ENCODE assay signal across 9 mouse cellular contexts in the genomic region with DNA sequence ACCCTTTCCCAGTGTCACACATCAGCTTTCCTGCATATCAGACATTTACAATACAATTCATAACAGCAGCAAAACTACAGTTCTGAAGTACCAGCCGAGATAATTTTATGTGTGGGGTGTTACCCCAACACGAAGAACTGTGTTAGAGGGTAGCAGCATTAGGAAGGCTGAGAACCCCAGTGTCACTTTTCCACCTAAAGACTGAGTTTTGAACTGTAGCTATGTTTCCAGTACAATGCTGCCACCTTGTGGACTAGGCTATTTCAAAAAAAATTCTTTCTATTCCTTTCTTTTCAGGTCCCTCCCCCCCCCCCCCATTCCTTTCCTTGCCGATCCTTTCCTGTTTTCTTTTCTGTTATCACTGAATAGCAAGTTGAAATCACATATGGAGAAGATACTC. TPM values are rescaled to one million over a fixed set of nuclear protein-coding genes. Genes with fewer than 3 reads are reported as not detected.
DNase-seq lines count a peak whose midpoint lies in the region; ATAC-seq and TF ChIP-seq lines count a peak whose summit lies in the region.
"Had no signal": no experiment of that assay in that cellular context is flagged by ENCODE, and none has a peak within 500 bp of the region (broad histone marks: within the 10 kb centered on the region; RNA-seq: fewer than 3 reads in every experiment).

No protein-coding gene starts in this region.

- no peak overlapping the region for H3K4me3 ChIP-seq in heart, postnatal 0 days (ENCODE audit: low read depth, low read length)
- no peak overlapping the region for H3K4me3 ChIP-seq in thymus, adult 2 months (ENCODE audit: control insufficient read depth, insufficient read depth, low read length)
- H3K4me3 ChIP-seq: embryonic facial prominence, embryonic 13.5 days had no signal

- peak; percentile 49 for TF ChIP-seq CTCF in heart, postnatal 0 days (IDR thresholded peaks at IDR 0.05; ENCODE audit: low read depth)
- TF ChIP-seq CTCF in thymus, adult 2 months (IDR thresholded peaks at IDR 0.05; ENCODE audit: borderline replicate concordance, control insufficient read depth, extremely low read depth, insufficient read depth, low read length, poor library complexity): no peak

- no peak overlapping the region for H3K4me2 ChIP-seq in heart, postnatal 0 days (ENCODE audit: low read depth, low read length)
- H3K4me2 ChIP-seq: embryonic facial prominence, embryonic 13.5 days had no signal

- H3K36me3 ChIP-seq in heart, postnatal 0 days (replicated peaks; ENCODE audit: control insufficient read depth, insufficient read depth, low read length): no peaks in the 10 kb centered on the region
- H3K36me3 ChIP-seq in thymus, adult 2 months (ENCODE audit: control insufficient read depth, insufficient read depth, low read length): no peaks in the 10 kb centered on the region
- H3K36me3 ChIP-seq: embryonic facial prominence, embryonic 13.5 days had no signal

- DNase-seq in heart, postnatal 0 days (ENCODE audit: low spot score): peak; percentile 65
- no peak for DNase-seq in heart, adult 11 months
- DNase-seq in thymus, adult 2 months: peak; percentile 7
- no peak for DNase-seq in thymus, postnatal 36 days
- peak; percentile 47 for DNase-seq in c-Kit-negative CD71-positive TER-119-positive erythroid progenitor cells, embryonic 14.5 days (ENCODE audit: low read depth, low spot score)
- peak; percentile 39 for DNase-seq in kidney, postnatal 10 days
- DNase-seq in naive thymus-derived CD4-positive, alpha-beta T cell, adult 2 months (ENCODE audit: low read depth): peak; percentile 68
- DNase-seq in right cerebral cortex, postnatal 14 days: no peak

- TF ChIP-seq EP300 in heart, postnatal 0 days (IDR thresholded peaks at IDR 0.05; ENCODE audit: low read depth): no peak

- no peak for TF ChIP-seq POLR2A in thymus, adult 2 months (IDR thresholded peaks at IDR 0.05; ENCODE audit: control insufficient read depth, extremely low read depth, insufficient read depth, low read length, poor library complexity)

- WGBS in heart, postnatal 0 days: 14% methylated on average over 3 of the region's 3 CpGs
- WGBS in thymus, adult 2 months: 6% methylated on average over 3 of the region's 3 CpGs

- H3K27ac ChIP-seq in heart, postnatal 0 days (ENCODE audit: low read depth): no peak overlapping the region
- no peak overlapping the region for H3K27ac ChIP-seq in thymus, adult 2 months (ENCODE audit: control insufficient read depth, insufficient read depth, low read length)
- H3K27ac ChIP-seq: embryonic facial prominence, embryonic 13.5 days had no signal

- H3K9me3 ChIP-seq in heart, postnatal 0 days (replicated peaks; ENCODE audit: control insufficient read depth, low read length): no peaks in the 10 kb centered on the region
- H3K9me3 ChIP-seq: embryonic facial prominence, embryonic 13.5 days had no signal

- no peak for ATAC-seq in heart, postnatal 0 days (ENCODE audit: insufficient read depth, low read depth)

- H3K27me3 ChIP-seq in heart, postnatal 0 days (ENCODE audit: control insufficient read depth, insufficient read depth, low read length): no peaks in the 10 kb centered on the region
- no peaks in the 10 kb centered on the region for H3K27me3 ChIP-seq in thymus, adult 2 months (ENCODE audit: control insufficient read depth, insufficient read depth, low read length)

- no peak overlapping the region for H3K9ac ChIP-seq in heart, postnatal 0 days (replicated peaks; ENCODE audit: low read depth, low read length)
- H3K9ac ChIP-seq: embryonic facial prominence, embryonic 13.5 days had no signal

- H3K4me1 ChIP-seq in heart, postnatal 0 days (ENCODE audit: control insufficient read depth, insufficient read depth): no peaks in the 10 kb centered on the region
- H3K4me1 ChIP-seq in thymus, adult 2 months (replicated peaks; ENCODE audit: control insufficient read depth, insufficient read depth, low read length): no peaks in the 10 kb centered on the region
- H3K4me1 ChIP-seq: embryonic facial prominence, embryonic 13.5 days had no signal

RNA-seq across cellular contexts. Expression of gene Asb11, which starts 12.4 kb away (rescaled TPM):
- 137 and 155 TPM in 2 replicates for total RNA-seq in heart, postnatal 0 days (2014; rRNA removed; ENCODE audit: low replicate concordance)
- polyA plus RNA-seq in heart, postnatal 0 days (2015; fragmentation: Nextera tagmentation; extraction: Ambion mirVana): 101 and 102 TPM in 2 replicates
- 0.59 and 3.9 TPM in 2 replicates for polyA plus RNA-seq in thymus, adult 2 months (2012; rRNA removed)
- polyA plus RNA-seq: embryonic facial prominence, embryonic 13.5 days had no signal

RNA-seq across cellular contexts. Expression of gene Piga, which starts 29.6 kb away (rescaled TPM):
- total RNA-seq in heart, postnatal 0 days (2014; rRNA removed; ENCODE audit: low replicate concordance): 2.2 and 6.4 TPM in 2 replicates
- 2.7 TPM in 2 replicates for polyA plus RNA-seq in heart, postnatal 0 days (2015; fragmentation: Nextera tagmentation; extraction: Ambion mirVana)
- polyA plus RNA-seq in thymus, adult 2 months (2012; rRNA removed): 7.2 and 7.4 TPM in 2 replicates

RNA-seq across cellular contexts. Expression of gene Asb9, which starts 56.9 kb away (rescaled TPM):
- total RNA-seq in heart, postnatal 0 days (2014; rRNA removed; ENCODE audit: low replicate concordance): 0.84 TPM in 1 of 2 replicates, not detected in the other
- polyA plus RNA-seq in heart, postnatal 0 days (2015; fragmentation: Nextera tagmentation; extraction: Ambion mirVana): not detected in 2 replicates
- polyA plus RNA-seq in thymus, adult 2 months (2012; rRNA removed): not detected in 2 replicates

Comparison
In these comparisons a context has a peak if more than half of its experiments do, and no peak if none do; other contexts are left out.
1. DNase-seq: peak in heart, postnatal 0 days (single experiment), thymus, adult 2 months (single experiment), c-Kit-negative CD71-positive TER-119-positive erythroid progenitor cells, embryonic 14.5 days (single experiment), kidney, postnatal 10 days (single experiment) and naive thymus-derived CD4-positive, alpha-beta T cell, adult 2 months (single experiment); none in heart, adult 11 months (single experiment), thymus, postnatal 36 days (0 of 2) and right cerebral cortex, postnatal 14 days (single experiment).
2. RNA of gene Asb11, which starts 12.4 kb away (polyA plus RNA-seq): 101 to 102 TPM in heart, postnatal 0 days; 0.59 to 3.9 TPM in thymus, adult 2 months; every median in the first group is over 10 times any median in the second.